Mouse (Mus musculus) liver, postnatal 0 days (tissue): ENCODE data around the gene Sdk1.

Experiments
- CTCF ChIP-seq: sonication (generic); IDR thresholded peaks from 2 replicates; pipeline ENCODE4 v1.5.1; 2016; ENCODE audit warnings: antibody characterized with exemption, low read depth
- EP300 ChIP-seq: IDR thresholded peaks from 2 replicates; pipeline ENCODE4 v1.6.1; 2016; ENCODE audit warnings: antibody characterized with exemption, low read depth, mild to moderate bottlenecking

DNA sequence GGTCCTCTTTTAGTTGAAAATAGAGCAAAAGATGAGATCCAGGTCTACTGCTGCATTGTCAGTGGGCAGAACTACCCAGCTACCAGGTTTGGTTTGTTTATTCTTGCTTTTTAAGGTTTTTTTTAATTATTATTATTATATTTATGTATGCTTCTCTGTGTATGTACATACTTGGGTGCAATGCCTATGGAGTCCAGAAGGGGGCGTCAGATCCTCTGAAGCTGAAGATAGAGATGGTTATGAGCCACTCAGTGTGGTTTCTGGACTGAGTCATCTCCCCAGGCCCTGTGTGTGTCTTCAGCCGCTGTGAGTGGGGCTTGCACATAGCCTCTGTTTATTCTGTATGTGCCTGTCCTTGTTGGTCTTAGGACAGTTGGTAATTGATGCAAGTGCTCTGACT, 486.7 kb downstream of the Sdk1 start:
- TF ChIP-seq CTCF (peak; percentile 18; the same call in 1 of the 2 replicates), EP300 (no peak)
